Mouse (Mus musculus): ENCODE data around the gene Pes1.

DNA sequence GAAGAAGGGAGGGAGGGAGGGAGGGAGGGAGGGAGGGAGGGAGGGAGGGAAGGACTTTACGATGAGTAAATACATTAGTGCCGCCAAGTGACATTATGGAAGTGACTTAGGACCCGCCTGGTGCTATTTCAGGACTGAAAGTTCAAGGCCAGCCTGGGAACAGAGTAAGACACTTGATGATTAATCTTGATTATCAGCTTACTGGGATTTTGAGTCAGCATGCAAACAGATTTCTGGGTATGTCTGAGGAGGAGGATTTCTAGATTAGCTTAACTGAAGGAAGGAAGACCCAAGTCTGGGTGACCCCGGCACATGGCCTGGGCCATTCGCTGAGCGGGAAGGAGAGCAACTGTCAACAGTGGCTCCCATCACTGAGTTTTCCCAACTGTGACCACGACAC is 43.3 kb upstream of the Pes1 start:
- TF ChIP-seq ZNF384 (IDR thresholded peaks at IDR 0.05; ENCODE audit: low read depth, low read length) = no peak
- no peak for TF ChIP-seq CHD2 (IDR thresholded peaks at IDR 0.05; ENCODE audit: low read depth, low read length)
- TF ChIP-seq HCFC1 (IDR thresholded peaks at IDR 0.05; ENCODE audit: borderline replicate concordance, insufficient read depth, low read length) = no peak
- no peak for TF ChIP-seq MAFK (IDR thresholded peaks at IDR 0.05; ENCODE audit: insufficient read depth, low read depth, low read length)
- TF ChIP-seq ZC3H11A (IDR thresholded peaks at IDR 0.05; ENCODE audit: borderline replicate concordance, low read depth, low read length) = no peak

Measured in ES-E14 (cell line).